8 mouse cellular contexts compared by ENCODE assay signal in the genomic region with DNA sequence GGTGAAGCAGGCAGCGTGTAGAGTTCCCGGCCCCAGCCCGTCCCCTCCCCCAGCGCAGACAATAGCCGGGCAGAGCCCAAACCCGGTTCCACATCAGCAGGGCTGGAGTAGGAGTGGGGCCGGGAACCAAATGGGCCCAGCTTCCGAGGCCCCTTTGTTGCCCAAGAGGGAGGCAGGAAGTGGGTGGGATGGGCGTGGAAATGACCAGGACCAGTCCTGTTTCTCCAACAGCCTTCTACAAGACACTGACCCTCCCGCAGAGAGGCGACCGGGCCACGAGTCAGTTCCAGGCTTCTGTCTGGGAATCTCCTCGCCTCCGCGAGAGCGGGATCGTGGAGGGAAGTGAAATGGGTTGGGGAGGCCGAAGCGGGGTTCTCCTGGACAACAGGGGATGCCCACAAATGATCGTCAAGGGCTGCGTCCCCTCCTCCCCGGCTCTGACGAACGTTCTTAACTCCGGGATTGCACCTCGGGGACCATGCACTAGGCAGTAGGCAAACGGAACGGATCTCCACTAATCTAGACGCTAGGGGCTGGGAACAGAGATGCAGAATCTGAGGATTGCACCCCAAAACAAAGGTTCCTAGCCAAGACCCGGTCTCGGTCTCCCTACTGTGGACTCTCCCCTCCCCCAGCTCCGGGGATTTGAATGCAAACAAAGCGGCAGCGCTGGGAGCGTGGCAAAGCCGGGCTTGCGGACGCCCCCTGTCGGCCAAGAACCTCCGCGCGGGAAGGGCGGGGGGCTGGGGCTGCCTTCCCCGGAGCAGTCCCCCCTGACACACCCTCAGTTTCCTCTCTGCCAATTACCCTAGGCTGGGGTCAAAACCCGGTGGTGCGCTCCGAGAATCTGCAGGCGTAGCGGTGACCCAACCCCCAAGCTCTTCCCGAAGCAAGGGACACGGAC. TPM values are rescaled to one million over a fixed set of nuclear protein-coding genes. Genes with fewer than 3 reads are reported as not detected.
DNase-seq lines count a peak whose midpoint lies in the region.

No protein-coding gene starts in this region.

- peak overlapping the region; percentile 94 for H3K4me3 ChIP-seq in megakaryocyte, embryonic 14.5 days (replicated peaks)

- H3K4me1 ChIP-seq in megakaryocyte, embryonic 14.5 days = peaks cover 73% of the 10 kb centered on the region

- H3K36me3 ChIP-seq in megakaryocyte, embryonic 14.5 days (replicated peaks; ENCODE audit: low read length) = peaks cover 17% of the 10 kb centered on the region

- peaks cover 99% of the 10 kb centered on the region for H3K27me3 ChIP-seq in megakaryocyte, embryonic 14.5 days (replicated peaks)

- peak; percentile 78 for DNase-seq in T-cell, adult 2 months (ENCODE audit: low spot score)
- DNase-seq in cerebellum, postnatal 4 days (ENCODE audit: low spot score in 2 of 2) = peak; percentile 99
- DNase-seq in gastrocnemius, postnatal 10 days = peak; percentile 96
- DNase-seq in induced T-regulatory cell, adult 2 months (ENCODE audit: low read depth) = peak; percentile 85
- peak; percentile 76 to 91 for DNase-seq in left cerebral cortex, adult 9 months (ENCODE audit: low spot score in 2 of 2)
- peak; percentile 97 for DNase-seq in right cerebral cortex, postnatal 14 days
- peak; percentile 92 for DNase-seq in urinary bladder, postnatal 25 days (ENCODE audit: low spot score)

- no peaks in the 10 kb centered on the region for H3K9me3 ChIP-seq in megakaryocyte, embryonic 14.5 days

RNA-seq across cellular contexts. Expression of a gene that starts 1.3 kb away (rescaled TPM):
- total RNA-seq in gastrocnemius, postnatal 10 days (2021) = 10 to 100 TPM; 16.3 to 22.4 TPM
- polyA plus RNA-seq in megakaryocyte, embryonic 14.5 days (2012; ENCODE audit: insufficient read depth, low replicate concordance) = 1.3 TPM in 1 of 2 replicates, not detected in the other

RNA-seq across cellular contexts. Expression of a gene that starts 9.6 kb away (rescaled TPM):
- 10 to 100 TPM; 10.9 to 11.4 TPM for total RNA-seq in gastrocnemius, postnatal 10 days (2021)
- 7.9 and 10.2 TPM in 2 replicates for polyA plus RNA-seq in megakaryocyte, embryonic 14.5 days (2012; ENCODE audit: insufficient read depth, low replicate concordance)

RNA-seq across cellular contexts. Expression of a gene that starts 17.6 kb away (rescaled TPM):
- total RNA-seq in gastrocnemius, postnatal 10 days (2021) = 100 to 1,000 TPM; 193 to 229 TPM
- not detected in 2 replicates for polyA plus RNA-seq in megakaryocyte, embryonic 14.5 days (2012; ENCODE audit: insufficient read depth, low replicate concordance)

RNA-seq across cellular contexts. Expression of a gene that starts 20.1 kb away (rescaled TPM):
- total RNA-seq in gastrocnemius, postnatal 10 days (2021) = 100 to 1,000 TPM; 419 to 469 TPM
- 2.7 and 5.6 TPM in 2 replicates for polyA plus RNA-seq in megakaryocyte, embryonic 14.5 days (2012; ENCODE audit: insufficient read depth, low replicate concordance)

RNA-seq across cellular contexts. Expression of a gene that starts 45.1 kb away (rescaled TPM):
- 10 to 100 TPM; 14.5 to 18.2 TPM for total RNA-seq in gastrocnemius, postnatal 10 days (2021)
- polyA plus RNA-seq in megakaryocyte, embryonic 14.5 days (2012; ENCODE audit: insufficient read depth, low replicate concordance) = 9.6 and 10.5 TPM in 2 replicates

Comparison
In these comparisons a context has a peak if more than half of its experiments do, and no peak if none do; other contexts are left out.
1. Peak in every context shown above with its lines: DNase-seq and H3K4me3 ChIP-seq.